Mouse (Mus musculus): ENCODE data around the gene Olfr1275. TPM values are rescaled to one million over a fixed set of nuclear protein-coding genes. Genes with fewer than 3 reads are reported as not detected.

Gene Olfr1275
- total RNA-seq (2023), result not detected

GRCm38 (mm10) chr2:111235186-111235585, at the start of gene Olfr1275:
Olfr1275 (minus strand) TSS chr2:111235286.

DNA sequence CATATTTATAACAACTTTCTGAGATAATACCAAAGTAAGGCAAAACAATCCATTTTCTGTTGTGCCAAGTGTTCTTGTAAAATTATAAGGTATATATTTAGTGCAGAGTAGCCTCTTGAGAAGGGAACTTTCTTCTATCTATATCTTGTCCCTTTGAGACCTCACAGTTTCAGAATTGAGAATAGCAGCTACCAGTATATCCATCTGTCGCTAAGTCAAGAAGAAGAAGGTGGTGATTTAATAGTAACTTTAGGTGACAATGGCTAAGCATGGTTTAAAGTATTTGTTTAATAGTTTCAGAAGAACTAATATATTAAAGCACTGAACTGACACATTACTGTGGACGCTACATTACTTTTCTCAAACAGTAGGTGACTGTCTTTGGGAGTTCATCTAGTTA, 38.9 kb upstream of the Olfr1275 start, which contains the start of gene Olfr1277:
TSS of gene Olfr1277 (minus strand) at position 101 of the 400 bp plus-strand sequence.

GRCm38 (mm10) chr2:111254216-111254615, 19.1 kb upstream of the Olfr1275 start, which contains the start of gene Olfr1276:
Olfr1276 (plus strand) TSS chr2:111254516.

DNA sequence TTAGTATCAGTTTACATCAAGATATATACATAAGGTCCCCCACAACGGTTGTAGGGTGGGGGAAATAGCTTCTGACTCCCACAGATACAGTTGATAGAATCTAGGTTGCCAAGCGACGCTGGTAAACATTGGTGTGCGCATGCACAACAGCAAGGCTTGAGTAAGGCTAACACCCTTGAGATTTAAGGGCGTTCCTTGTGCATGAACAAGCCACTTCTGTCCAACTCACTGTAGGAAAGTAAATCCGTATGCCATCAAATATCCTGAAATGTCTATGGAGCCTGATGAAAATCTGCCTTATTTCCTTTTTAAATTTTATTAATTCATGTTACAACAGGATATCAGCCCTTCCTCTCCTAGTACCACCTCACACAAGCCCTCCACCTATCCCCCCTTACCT, 5.6 kb downstream of the Olfr1275 start, which contains the start of gene 4930430A15Rik:
TSS of gene 4930430A15Rik (minus strand) at position 101 of the 400 bp plus-strand sequence.

Other genes starting within 250 kb of the Olfr1275 start
- gene Gm13941, start 129.3 kb downstream of the Olfr1275 start, total RNA-seq (2023), result not detected
- not detected for gene Gm15130, start 82.3 kb downstream of the Olfr1275 start, total RNA-seq (2023)
- not detected for gene 4930430A15Rik, start 5.7 kb downstream of the Olfr1275 start, total RNA-seq (2023)
- gene Olfr1276, start 19.2 kb upstream of the Olfr1275 start, total RNA-seq (2023), result not detected
- not detected for gene Olfr1277, start 38.8 kb upstream of the Olfr1275 start, total RNA-seq (2023)
- gene Olfr1278, start 54.9 kb upstream of the Olfr1275 start, total RNA-seq (2023), result not detected
- gene Olfr1279, start 65.3 kb upstream of the Olfr1275 start, total RNA-seq (2023), result not detected
- not detected for gene Olfr1280, start 78.7 kb upstream of the Olfr1275 start, total RNA-seq (2023)
- not detected for gene Olfr1281, start 91.2 kb upstream of the Olfr1275 start, total RNA-seq (2023)
- not detected for gene Olfr1282, start 100.8 kb upstream of the Olfr1275 start, total RNA-seq (2023)
- gene Olfr1283, start 131.5 kb upstream of the Olfr1275 start, total RNA-seq (2023), result not detected
- gene Olfr1284, start 140.2 kb upstream of the Olfr1275 start, total RNA-seq (2023), result not detected
- not detected for gene Olfr1286, start 187.8 kb upstream of the Olfr1275 start, total RNA-seq (2023)
- gene Olfr1287, start 213.9 kb upstream of the Olfr1275 start, total RNA-seq (2023), result not detected
- not detected for gene Olfr1288, start 238.8 kb upstream of the Olfr1275 start, total RNA-seq (2023)
- gene Olfr1289, start 245.5 kb upstream of the Olfr1275 start, total RNA-seq (2023), result not detected

All from CD4-positive naive resting alpha-beta T cell, adult 57 days (primary cell).